Comparison of ENCODE assay signal across 29 mouse cellular contexts in genomic region chr8:10695181-10695580, GRCm38 (mm10).
DNase-seq lines count a peak whose midpoint lies in the region; ATAC-seq and TF ChIP-seq lines count a peak whose summit lies in the region.
"Had no signal": no experiment of that assay in that cellular context is flagged by ENCODE, and none has a peak within 500 bp of the region (broad histone marks: within the 10 kb centered on the region; RNA-seq: fewer than 3 reads in every experiment).

No protein-coding gene starts in this region.

- no peak overlapping the region for H3K4me3 ChIP-seq in hindbrain, postnatal 0 days (ENCODE audit: low read length)
- no peak overlapping the region for H3K4me3 ChIP-seq in hindbrain, embryonic 14.5 days (replicated peaks; ENCODE audit: low read length)
- H3K4me3 ChIP-seq in kidney, postnatal 0 days (replicated peaks; ENCODE audit: low read depth, low read length): no peak overlapping the region
- H3K4me3 ChIP-seq in midbrain, postnatal 0 days (ENCODE audit: low read depth, low read length): no peak overlapping the region
- H3K4me3 ChIP-seq in midbrain, embryonic 15.5 days: no peak overlapping the region
- H3K4me3 ChIP-seq: forebrain, embryonic 13.5 days; hindbrain, embryonic 13.5 days; layer of hippocampus, adult 2 months; left cerebral cortex, adult 2 months; liver, embryonic 13.5 days; myocyte; neural tube, embryonic 12.5 days; stomach, embryonic 15.5 days had no signal

- no peak for ATAC-seq in hindbrain, postnatal 0 days
- ATAC-seq in hindbrain, embryonic 14.5 days (ENCODE audit: low FRiP score): no peak
- ATAC-seq in kidney, postnatal 0 days (replicated peaks; ENCODE audit: low FRiP score, low read depth): peak; percentile 80
- ATAC-seq in midbrain, postnatal 0 days (ENCODE audit: low FRiP score): no peak
- ATAC-seq in midbrain, embryonic 15.5 days (replicated peaks): no peak
- ATAC-seq: forebrain, embryonic 13.5 days; inflammation-experienced regulatory T-cells, adult 6 months; Patski had no signal

- H3K27ac ChIP-seq in hindbrain, postnatal 0 days: no peak overlapping the region
- no peak overlapping the region for H3K27ac ChIP-seq in hindbrain, embryonic 14.5 days
- no peak overlapping the region for H3K27ac ChIP-seq in kidney, postnatal 0 days
- no peak overlapping the region for H3K27ac ChIP-seq in midbrain, postnatal 0 days (ENCODE audit: low read depth, low read length)
- no peak overlapping the region for H3K27ac ChIP-seq in midbrain, embryonic 15.5 days
- H3K27ac ChIP-seq: forebrain, embryonic 13.5 days; hindbrain, embryonic 13.5 days; layer of hippocampus, adult 2 months; left cerebral cortex, adult 2 months; liver, embryonic 13.5 days; macrophage; neural tube, embryonic 12.5 days; stomach, embryonic 15.5 days had no signal

- H3K27me3 ChIP-seq in hindbrain, postnatal 0 days (ENCODE audit: insufficient read depth, low read length): no peaks in the 10 kb centered on the region
- no peaks in the 10 kb centered on the region for H3K27me3 ChIP-seq in hindbrain, embryonic 14.5 days (ENCODE audit: control insufficient read depth, insufficient read depth, low read length)
- no peaks in the 10 kb centered on the region for H3K27me3 ChIP-seq in kidney, postnatal 0 days (ENCODE audit: insufficient read depth, low read length)
- H3K27me3 ChIP-seq in midbrain, postnatal 0 days (ENCODE audit: insufficient read depth, low read length): no peaks in the 10 kb centered on the region
- H3K27me3 ChIP-seq in midbrain, embryonic 15.5 days (replicated peaks): no peaks in the 10 kb centered on the region
- H3K27me3 ChIP-seq: liver, embryonic 13.5 days; neural tube, embryonic 12.5 days; Patski; stomach, embryonic 15.5 days had no signal

- H3K4me2 ChIP-seq in hindbrain, postnatal 0 days (ENCODE audit: low read depth, low read length): no peak overlapping the region
- no peak overlapping the region for H3K4me2 ChIP-seq in hindbrain, embryonic 14.5 days (replicated peaks)
- H3K4me2 ChIP-seq in kidney, postnatal 0 days (ENCODE audit: low read length): no peak overlapping the region
- no peak overlapping the region for H3K4me2 ChIP-seq in midbrain, postnatal 0 days (ENCODE audit: low read depth, low read length, poor library complexity, severe bottlenecking)
- no peak overlapping the region for H3K4me2 ChIP-seq in midbrain, embryonic 15.5 days
- H3K4me2 ChIP-seq: forebrain, embryonic 13.5 days; heart, embryonic 11.5 days; hindbrain, embryonic 13.5 days; liver, embryonic 13.5 days; neural tube, embryonic 12.5 days; stomach, embryonic 15.5 days had no signal

- H3K4me1 ChIP-seq in hindbrain, postnatal 0 days (ENCODE audit: insufficient read depth, low read length): no peaks in the 10 kb centered on the region
- H3K4me1 ChIP-seq in hindbrain, embryonic 14.5 days (replicated peaks; ENCODE audit: control insufficient read depth, insufficient read depth, low read length): no peaks in the 10 kb centered on the region
- no peaks in the 10 kb centered on the region for H3K4me1 ChIP-seq in kidney, postnatal 0 days (replicated peaks; ENCODE audit: insufficient read depth, low read length)
- no peaks in the 10 kb centered on the region for H3K4me1 ChIP-seq in midbrain, postnatal 0 days (ENCODE audit: insufficient read depth, low read length)
- H3K4me1 ChIP-seq in midbrain, embryonic 15.5 days: peaks cover 5% of the 10 kb centered on the region
- H3K4me1 ChIP-seq: liver, embryonic 13.5 days; stomach, embryonic 15.5 days had no signal

- no peaks in the 10 kb centered on the region for H3K9me3 ChIP-seq in hindbrain, postnatal 0 days (ENCODE audit: low read length)
- H3K9me3 ChIP-seq in hindbrain, embryonic 14.5 days (ENCODE audit: control insufficient read depth, low read length): no peaks in the 10 kb centered on the region
- H3K9me3 ChIP-seq in kidney, postnatal 0 days (replicated peaks; ENCODE audit: low read length): no peaks in the 10 kb centered on the region
- H3K9me3 ChIP-seq in midbrain, postnatal 0 days (ENCODE audit: low read length): no peaks in the 10 kb centered on the region
- no peaks in the 10 kb centered on the region for H3K9me3 ChIP-seq in midbrain, embryonic 15.5 days
- H3K9me3 ChIP-seq: forebrain, embryonic 13.5 days; hindbrain, embryonic 13.5 days; liver, embryonic 13.5 days; neural tube, embryonic 12.5 days; stomach, embryonic 15.5 days had no signal

- no peak overlapping the region for H3K9ac ChIP-seq in hindbrain, postnatal 0 days (replicated peaks; ENCODE audit: low read length)
- H3K9ac ChIP-seq in hindbrain, embryonic 14.5 days: no peak overlapping the region
- no peak overlapping the region for H3K9ac ChIP-seq in kidney, postnatal 0 days (ENCODE audit: low read depth, low read length)
- no peak overlapping the region for H3K9ac ChIP-seq in midbrain, postnatal 0 days (replicated peaks; ENCODE audit: low read length, poor library complexity, severe bottlenecking)
- no peak overlapping the region for H3K9ac ChIP-seq in midbrain, embryonic 15.5 days
- H3K9ac ChIP-seq: forebrain, embryonic 13.5 days; hindbrain, embryonic 13.5 days; liver, embryonic 13.5 days; neural tube, embryonic 12.5 days; stomach, embryonic 15.5 days had no signal

- TF ChIP-seq CTCF in hindbrain, postnatal 0 days (IDR thresholded peaks at IDR 0.05; ENCODE audit: low read depth): no peak
- no peak for TF ChIP-seq CTCF in kidney, postnatal 0 days (IDR thresholded peaks at IDR 0.05; ENCODE audit: low read depth)
- TF ChIP-seq CTCF in midbrain, postnatal 0 days (IDR thresholded peaks at IDR 0.05): no peak

- 68% methylated on average over 6 of the region's 6 CpGs for WGBS in hindbrain, postnatal 0 days
- WGBS in hindbrain, embryonic 14.5 days: 79% methylated on average over 6 of the region's 6 CpGs
- 69% methylated on average over 6 of the region's 6 CpGs for WGBS in kidney, postnatal 0 days
- WGBS in midbrain, postnatal 0 days: 86% methylated on average over 6 of the region's 6 CpGs
- 84% methylated on average over 6 of the region's 6 CpGs for WGBS in midbrain, embryonic 15.5 days

- no peaks in the 10 kb centered on the region for H3K36me3 ChIP-seq in hindbrain, postnatal 0 days (ENCODE audit: insufficient read depth, low read length)
- no peaks in the 10 kb centered on the region for H3K36me3 ChIP-seq in hindbrain, embryonic 14.5 days (replicated peaks; ENCODE audit: control insufficient read depth, insufficient read depth)
- no peaks in the 10 kb centered on the region for H3K36me3 ChIP-seq in kidney, postnatal 0 days (ENCODE audit: insufficient read depth, low read length)
- H3K36me3 ChIP-seq in midbrain, postnatal 0 days (ENCODE audit: insufficient read depth, low read length): no peaks in the 10 kb centered on the region
- no peaks in the 10 kb centered on the region for H3K36me3 ChIP-seq in midbrain, embryonic 15.5 days (replicated peaks)
- H3K36me3 ChIP-seq: hindbrain, embryonic 13.5 days; liver, embryonic 13.5 days; neural tube, embryonic 12.5 days; stomach, embryonic 15.5 days had no signal

- DNase-seq in hindbrain, postnatal 0 days (ENCODE audit: low spot score): peak; percentile 43
- DNase-seq in hindbrain, embryonic 14.5 days (ENCODE audit: low spot score): no peak
- peak; percentile 15 for DNase-seq in kidney, postnatal 0 days (ENCODE audit: low spot score)
- DNase-seq in kidney, postnatal 14 days: no peak
- DNase-seq in midbrain, postnatal 0 days (ENCODE audit: low spot score): peak; percentile 48
- DNase-seq in NIH3T3 (ENCODE audit: low read depth): peak; percentile 59
- DNase-seq in spleen, adult 12 weeks (ENCODE audit: low spot score): no peak
- DNase-seq: adrenal gland, postnatal 10 days; B cell, adult 2 months; cerebellum, adult 18-20 months; cerebellum, postnatal 36 days; gastrocnemius, postnatal 14 days; heart, postnatal 4 days; liver, embryonic 13.5 days; lung, adult 2 months; lung, postnatal 10 days; midbrain, embryonic 14.5 days had no signal

Comparison
In these comparisons a context has a peak if more than half of its experiments do, and no peak if none do; other contexts are left out.
1. DNase-seq: peak in hindbrain, postnatal 0 days (single experiment), kidney, postnatal 0 days (single experiment), midbrain, postnatal 0 days (single experiment) and NIH3T3 (single experiment); none in hindbrain, embryonic 14.5 days (single experiment), kidney, postnatal 14 days (single experiment) and spleen, adult 12 weeks (single experiment).